Mouse (Mus musculus) heart, postnatal 0 days (tissue): ENCODE measurements around the gene Pik3ca.

Source experiments
- CTCF ChIP-seq: IDR thresholded peaks from 2 replicates; pipeline ENCODE4 v1.5.1; 2016; ENCODE audit warnings: antibody characterized with exemption, control low read depth, low read depth
- EP300 ChIP-seq: IDR thresholded peaks from 2 replicates; pipeline ENCODE4 v1.6.1; 2016; ENCODE audit warnings: antibody characterized with exemption, low read depth

GRCm38 (mm10) chr3:32347881-32348280 is 49.6 kb upstream of the Pik3ca start:
- TF ChIP-seq CTCF (no peak), EP300 (no peak)
